Mouse (Mus musculus) lung, adult 2 months (tissue): Measurements from ENCODE around the gene Actr5.

Experiments used
- CTCF ChIP-seq: fragments of 200-500 bp; IDR thresholded peaks from 2 replicates; pipeline ENCODE4 v1.5.1; 2011; ENCODE audit warnings: mild to moderate bottlenecking, low read length, control low read depth; ENCODE audit not compliant: insufficient read depth
- POLR2A ChIP-seq: fragments of 200-500 bp; IDR thresholded peaks from 2 replicates; pipeline ENCODE4 v1.6.1; 2011; ENCODE audit warnings: low read depth, mild to moderate bottlenecking, control low read depth, low read length, borderline replicate concordance; ENCODE audit errors: extremely low read depth

- no peak for TF ChIP-seq CTCF
- TF ChIP-seq POLR2A = no peak
Observed at GRCm38 (mm10) chr2:158596803-158597202, 27.9 kb upstream of the Actr5 start.
